Mouse (Mus musculus) MEL (cell line): ENCODE measurements around the gene Zfp408.

Source experiments
- CTCF ChIP-seq, 3 experiments: IDR thresholded peaks in 2 of 3; conservative IDR thresholded peaks in 1 of 3; 2 replicates each; pipeline ENCODE4 v1.5.1; 2011 to 2012; ENCODE audit warnings: low read length in 3 of 3, low read depth in 2 of 3, mild to moderate bottlenecking in 2 of 3, improper control_type of control experiment in 1 of 3, inconsistent platforms in 1 of 3, mixed read lengths in 1 of 3, moderate library complexity in 1 of 3; ENCODE audit not compliant: control insufficient read depth in 1 of 3, insufficient read depth in 1 of 3, poor library complexity in 1 of 3, severe bottlenecking in 1 of 3
- JUND ChIP-seq: IDR thresholded peaks from 2 replicates; pipeline ENCODE4 v1.6.1; 2011; ENCODE audit warnings: low read depth, mild to moderate bottlenecking, improper control_type of control experiment, low read length
- MAFK ChIP-seq: IDR thresholded peaks from 2 replicates; pipeline ENCODE4 v1.6.1; 2011; ENCODE audit warnings: low read depth, mild to moderate bottlenecking, low read length, improper control_type of control experiment, borderline replicate concordance
- POLR2A ChIP-seq, 2 experiments: IDR thresholded peaks; 2 replicates each; pipeline ENCODE4 v1.6.1; 2011 to 2012; ENCODE audit warnings: low read length in 2 of 2, mild to moderate bottlenecking in 2 of 2, control low read depth in 1 of 2, improper control_type of control experiment in 1 of 2, low read depth in 1 of 2, moderate library complexity in 1 of 2; ENCODE audit not compliant: control insufficient read depth in 1 of 2, insufficient read depth in 1 of 2, poor library complexity in 1 of 2
- POLR2AphosphoS5 ChIP-seq: IDR thresholded peaks from 2 replicates; pipeline ENCODE4 v1.6.1; 2012; ENCODE audit warnings: low read depth, borderline replicate concordance, mild to moderate bottlenecking, inconsistent platforms, low read length, moderate library complexity, mixed read lengths
- TBP ChIP-seq: IDR thresholded peaks from 2 replicates; pipeline ENCODE4 v1.8.0; 2011; ENCODE audit warnings: low read depth, low read length, improper control_type of control experiment
- ZC3H11A ChIP-seq: IDR thresholded peaks from 2 replicates; pipeline ENCODE4 v1.6.1; 2012; ENCODE audit warnings: low read depth, mild to moderate bottlenecking, inconsistent platforms, low read length, improper control_type of control experiment

DNA sequence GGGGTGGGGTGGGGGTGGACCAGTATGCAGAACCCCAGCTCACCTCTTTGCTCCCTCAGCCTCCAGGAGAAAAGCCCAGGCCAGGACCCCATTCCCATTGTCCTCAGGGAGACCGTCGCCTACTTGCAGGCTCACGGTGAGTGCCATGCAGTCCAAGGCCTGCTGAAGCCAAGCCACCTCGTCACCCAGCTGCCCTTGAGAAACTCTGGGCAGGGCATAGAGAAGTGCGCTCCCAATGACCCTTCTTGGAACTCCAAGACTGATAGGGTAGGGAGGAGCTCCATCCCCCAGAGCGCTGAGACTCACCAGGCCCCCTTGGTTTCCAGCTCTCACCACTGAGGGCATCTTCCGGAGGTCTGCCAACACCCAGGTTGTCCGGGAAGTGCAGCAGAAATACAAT is 19.7 kb upstream of the Zfp408 start:
- TF ChIP-seq TBP (no peak), ZC3H11A (no peak), POLR2A (IDR thresholded peaks at IDR 0.05; ENCODE audit: control insufficient read depth in 1 of 2, insufficient read depth in 1 of 2, low read depth in 1 of 2, low read length in 2 of 2, poor library complexity in 1 of 2) (no peak), MAFK (no peak), CTCF (IDR thresholded peaks at IDR 0.05 in 2 of 3, conservative IDR thresholded peaks at IDR 0.05 in 1 of 3; ENCODE audit: control insufficient read depth in 1 of 3, insufficient read depth in 1 of 3, low read depth in 2 of 3, low read length in 3 of 3, poor library complexity in 1 of 3, severe bottlenecking in 1 of 3) (no peak), JUND (no peak), POLR2AphosphoS5 (no peak)
